14 mouse cellular contexts compared by ENCODE assay signal in genomic region chr7:126172001-126172400, GRCm38 (mm10). TPM values are rescaled to one million over a fixed set of nuclear protein-coding genes. Genes with fewer than 3 reads are reported as not detected.
A peak's percentile ranks its signal among the peaks of the same experiment; 100 is the strongest.
DNase-seq lines count a peak whose midpoint lies in the region; ATAC-seq and TF ChIP-seq lines count a peak whose summit lies in the region.
"Had no signal": no experiment of that assay in that cellular context is flagged by ENCODE, and none has a peak within 500 bp of the region (broad histone marks: within the 10 kb centered on the region; RNA-seq: fewer than 3 reads in every experiment).

No protein-coding gene starts in this region.

- DNase-seq in cerebellum, postnatal 14 days: peak; percentile 12 to 41
- DNase-seq in cerebellum, adult 8-10 months: no peak
- DNase-seq in kidney, adult 2 months: peak; percentile 68
- DNase-seq in adrenal gland, postnatal 14 days: peak; percentile 59
- peak; percentile 58 to 71 for DNase-seq in kidney, postnatal 25 days
- no peak for DNase-seq in heart, adult 9 months (ENCODE audit: low spot score in 2 of 2)
- DNase-seq: cerebellum, adult 11 months; liver, embryonic 13.5 days; thymus, postnatal 14 days had no signal

- H3K27ac ChIP-seq in kidney, adult 2 months (ENCODE audit: insufficient read depth, low read depth, low read length): no peak overlapping the region
- no peak overlapping the region for H3K27ac ChIP-seq in kidney, embryonic 14.5 days (ENCODE audit: low read depth, low read length)
- H3K27ac ChIP-seq: embryonic facial prominence, embryonic 12.5 days; hindbrain, embryonic 13.5 days; liver, embryonic 13.5 days; stomach, postnatal 0 days had no signal

- no peak for ATAC-seq in kidney, embryonic 14.5 days (ENCODE audit: low FRiP score, low TSS enrichment)

- H3K36me3 ChIP-seq in kidney, adult 2 months (ENCODE audit: control insufficient read depth, insufficient read depth, low read length): no peaks in the 10 kb centered on the region
- peaks cover 33% of the 10 kb centered on the region for H3K36me3 ChIP-seq in kidney, embryonic 14.5 days (ENCODE audit: control insufficient read depth, insufficient read depth, low read length)

- H3K9me3 ChIP-seq in kidney, embryonic 14.5 days (ENCODE audit: control insufficient read depth, low read length): no peaks in the 10 kb centered on the region
- H3K9me3 ChIP-seq: embryonic facial prominence, embryonic 12.5 days; hindbrain, embryonic 13.5 days; liver, embryonic 13.5 days had no signal

- no peaks in the 10 kb centered on the region for H3K27me3 ChIP-seq in kidney, adult 2 months (replicated peaks; ENCODE audit: control insufficient read depth, insufficient read depth, low read length)
- no peaks in the 10 kb centered on the region for H3K27me3 ChIP-seq in kidney, embryonic 14.5 days (ENCODE audit: control insufficient read depth, insufficient read depth, low read length)
- H3K27me3 ChIP-seq: embryonic facial prominence, embryonic 12.5 days; hindbrain, embryonic 13.5 days; liver, embryonic 13.5 days had no signal

- TF ChIP-seq CTCF in kidney, adult 2 months (conservative IDR thresholded peaks at IDR 0.05; ENCODE audit: insufficient read depth, insufficient read length, low read depth, low read length): no peak

- no peak for TF ChIP-seq POLR2A in kidney, adult 2 months (IDR thresholded peaks at IDR 0.05; ENCODE audit: low read depth, low read length)

- no peak overlapping the region for H3K4me3 ChIP-seq in kidney, adult 2 months (ENCODE audit: insufficient read depth, low read depth, low read length)
- no peak overlapping the region for H3K4me3 ChIP-seq in kidney, embryonic 14.5 days (ENCODE audit: low read length)
- H3K4me3 ChIP-seq: embryonic facial prominence, embryonic 12.5 days; hindbrain, embryonic 13.5 days; liver, embryonic 13.5 days; myocyte had no signal

- WGBS in kidney, adult 2 months: 56% methylated on average over 3 of the region's 3 CpGs
- 86% methylated on average over 3 of the region's 3 CpGs for WGBS in kidney, embryonic 14.5 days

- H3K9ac ChIP-seq in kidney, embryonic 14.5 days (ENCODE audit: low read depth, low read length): no peak overlapping the region
- H3K9ac ChIP-seq: embryonic facial prominence, embryonic 12.5 days; hindbrain, embryonic 13.5 days; liver, embryonic 13.5 days had no signal

- H3K4me2 ChIP-seq in kidney, embryonic 14.5 days (replicated peaks; ENCODE audit: low read depth, low read length): no peak overlapping the region
- H3K4me2 ChIP-seq: embryonic facial prominence, embryonic 12.5 days; hindbrain, embryonic 13.5 days; liver, embryonic 13.5 days had no signal

- H3K4me1 ChIP-seq in kidney, adult 2 months (ENCODE audit: control insufficient read depth, insufficient read depth, low read length): peaks cover 7% of the 10 kb centered on the region
- no peaks in the 10 kb centered on the region for H3K4me1 ChIP-seq in kidney, embryonic 14.5 days (ENCODE audit: control insufficient read depth, insufficient read depth, low read length)
- H3K4me1 ChIP-seq: embryonic facial prominence, embryonic 12.5 days had no signal

RNA-seq across cellular contexts. Expression of gene Xpo6, which starts 28.3 kb away (rescaled TPM):
- polyA plus RNA-seq in kidney, adult 2 months (2012; rRNA removed): 119 and 122 TPM in 2 replicates
- 52.5 and 77.9 TPM in 2 replicates for polyA plus RNA-seq in kidney, embryonic 14.5 days (2014; fragmentation: Nextera tagmentation; extraction: Ambion mirVana)
- 77.8 and 97.1 TPM in 2 replicates for total RNA-seq in adrenal gland, postnatal 14 days (2021)

Comparison
In these comparisons a context has a peak if more than half of its experiments do, and no peak if none do; other contexts are left out.
1. DNase-seq: peak in cerebellum, postnatal 14 days (2 of 2), kidney, adult 2 months (single experiment), adrenal gland, postnatal 14 days (single experiment) and kidney, postnatal 25 days (2 of 2); none in cerebellum, adult 8-10 months (single experiment) and heart, adult 9 months (0 of 2).